Mouse (Mus musculus) liver, adult (tissue): ENCODE data around the gene Dysf.

ENCODE experiments used
- GATA4 ChIP-seq: IDR thresholded peaks from 2 replicates; pipeline ENCODE4 v1.6.1; 2014; ENCODE audit warnings: mild to moderate bottlenecking, low read length; ENCODE audit not compliant: insufficient replicate concordance

Gene Dysf

DNA sequence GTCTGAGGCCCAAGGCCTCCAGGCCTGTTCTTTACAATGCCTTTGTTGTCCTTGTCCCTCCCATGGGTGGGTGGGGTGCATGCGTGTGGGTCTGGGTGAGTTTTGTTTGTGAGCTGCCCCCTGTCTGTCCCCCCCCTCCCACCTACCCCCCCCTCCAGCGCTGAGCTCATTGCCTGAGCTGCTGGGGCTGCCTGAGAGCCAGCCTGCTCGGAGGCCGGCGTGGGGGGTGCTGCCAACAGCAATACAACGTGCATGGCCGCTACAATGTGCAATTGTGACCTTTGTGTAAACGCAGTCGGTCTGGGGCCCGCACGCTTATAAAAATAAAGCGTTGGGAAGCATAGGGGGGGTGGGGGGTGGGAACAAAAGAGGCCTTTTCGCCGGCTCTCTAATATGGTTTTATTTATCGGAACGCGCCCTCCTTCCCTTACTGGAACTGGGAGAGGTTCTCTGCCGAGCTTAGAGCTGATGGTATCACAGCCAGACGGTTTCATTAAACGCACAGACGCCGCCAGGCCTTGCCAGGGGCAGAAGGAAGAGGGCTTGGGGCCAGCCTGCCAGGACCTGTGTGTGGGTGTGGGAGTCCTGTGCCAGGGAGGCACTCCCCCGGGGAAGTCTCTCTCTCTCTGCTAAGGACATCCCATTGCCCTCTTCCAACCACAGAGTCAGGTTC is 126.5 kb downstream of the Dysf start:
- TF ChIP-seq GATA4, result no peak

- TF ChIP-seq GATA4, result no peak
Measured at GRCm38 (mm10) chr6:84135709-84136108, 127.3 kb downstream of the Dysf start.

DNA sequence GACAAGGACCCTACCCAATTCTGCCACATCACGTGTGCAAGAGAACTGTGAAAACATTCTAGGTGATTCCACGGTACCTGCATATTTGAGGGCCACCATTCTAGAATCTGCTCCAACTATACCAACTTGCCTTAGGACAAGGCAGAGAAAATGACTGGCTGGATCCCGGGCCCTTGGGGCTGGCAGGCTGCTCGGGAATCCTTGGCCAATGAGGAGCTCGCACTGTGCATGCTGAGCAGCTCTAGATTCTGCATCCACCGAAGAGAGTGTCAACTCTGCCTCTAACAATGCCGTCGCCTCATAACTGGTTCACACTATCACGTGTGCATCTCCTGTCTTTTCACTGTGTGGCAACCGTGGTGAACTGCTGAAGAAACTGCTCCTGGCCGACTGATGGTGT is 128.0 kb downstream of the Dysf start:
- TF ChIP-seq GATA4, result no peak

GRCm38 (mm10) chr6:84139932-84140331 is 131.5 kb downstream of the Dysf start:
- peak; percentile 16; the same call in 1 of the 2 replicates for TF ChIP-seq GATA4

GRCm38 (mm10) chr6:84142481-84142880 is 134.1 kb downstream of the Dysf start:
- no peak for TF ChIP-seq GATA4

DNA sequence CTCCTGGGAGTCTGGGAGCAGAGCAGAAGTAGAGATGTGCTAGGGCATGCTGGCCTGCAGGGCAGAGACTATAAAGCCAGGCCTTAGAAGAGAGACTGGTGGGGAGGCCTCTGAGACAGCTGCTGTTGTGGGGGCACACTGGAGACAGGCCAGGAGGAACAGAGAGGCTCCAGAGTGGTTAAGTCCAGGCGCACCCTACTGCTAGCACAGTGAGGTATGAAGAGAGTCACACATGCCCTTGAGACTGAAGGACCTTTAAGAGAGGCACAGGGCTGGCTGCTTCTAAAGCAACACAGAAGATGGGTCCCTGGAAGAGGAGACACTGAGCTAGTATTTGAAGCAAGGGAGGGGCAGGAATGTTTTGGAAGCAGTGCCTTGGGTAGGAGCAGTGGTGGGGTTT is 134.9 kb downstream of the Dysf start:
- TF ChIP-seq GATA4, result no peak

GRCm38 (mm10) chr6:84144393-84144792 is 136.0 kb downstream of the Dysf start:
- TF ChIP-seq GATA4, result no peak

DNA sequence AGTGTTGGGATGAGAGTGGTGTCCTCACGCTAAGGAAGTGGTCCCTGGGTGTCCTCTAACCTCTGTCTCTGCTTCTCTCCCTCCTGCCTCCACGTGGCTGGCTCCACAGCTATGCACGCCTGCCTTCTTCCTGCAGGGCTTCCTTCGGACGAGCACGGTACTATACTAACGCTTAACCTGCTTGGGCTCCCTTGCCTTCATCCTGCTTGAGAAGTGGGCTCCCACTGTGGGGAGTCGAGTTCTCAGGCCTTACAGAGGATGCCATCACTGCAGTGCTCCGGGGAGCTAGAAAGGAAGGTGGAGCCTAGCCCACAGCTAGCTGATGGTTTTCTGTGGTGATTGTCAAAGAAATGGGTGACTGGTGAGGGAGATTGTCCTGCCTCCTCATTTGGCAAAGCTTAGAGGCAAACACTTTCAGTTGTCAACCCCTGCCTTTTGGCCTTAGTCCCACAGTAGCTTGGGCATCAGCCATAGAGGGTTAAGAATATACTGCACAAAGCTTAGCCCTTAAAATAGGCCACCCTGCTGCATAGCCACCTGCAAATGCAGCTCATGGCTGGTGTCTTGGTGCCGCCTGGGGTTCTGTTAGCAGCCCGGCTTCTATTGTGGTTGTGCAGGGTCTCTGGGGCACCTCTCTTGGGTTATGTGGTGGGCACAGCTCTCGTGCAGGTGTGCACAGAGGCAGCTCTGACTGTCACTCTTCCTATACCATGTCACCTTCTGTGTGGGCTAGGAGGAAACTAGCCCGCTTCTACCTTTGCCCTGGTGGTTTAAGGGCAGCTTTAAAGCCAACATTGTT is 139.0 kb downstream of the Dysf start:
- TF ChIP-seq GATA4, result no peak

DNA sequence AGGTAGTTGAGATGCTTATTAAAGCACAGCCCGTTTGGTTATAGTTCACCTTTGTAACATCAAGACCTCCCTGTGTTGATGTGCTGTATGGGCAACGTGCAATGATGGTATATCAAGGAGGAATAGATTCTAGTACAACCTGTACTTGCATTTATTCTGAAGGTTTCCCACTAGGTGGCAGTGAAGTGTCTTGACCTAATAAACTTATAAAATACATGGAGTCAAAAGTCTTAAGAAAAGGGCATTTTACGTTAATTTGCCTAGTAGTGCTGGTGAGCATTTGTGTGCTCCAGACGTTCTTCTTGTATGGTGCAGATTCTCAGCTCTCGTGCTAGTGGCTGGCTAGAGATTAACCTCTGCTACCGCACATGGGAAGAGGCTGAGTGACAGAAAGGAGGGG is 140.1 kb downstream of the Dysf start:
- TF ChIP-seq GATA4, result no peak

DNA sequence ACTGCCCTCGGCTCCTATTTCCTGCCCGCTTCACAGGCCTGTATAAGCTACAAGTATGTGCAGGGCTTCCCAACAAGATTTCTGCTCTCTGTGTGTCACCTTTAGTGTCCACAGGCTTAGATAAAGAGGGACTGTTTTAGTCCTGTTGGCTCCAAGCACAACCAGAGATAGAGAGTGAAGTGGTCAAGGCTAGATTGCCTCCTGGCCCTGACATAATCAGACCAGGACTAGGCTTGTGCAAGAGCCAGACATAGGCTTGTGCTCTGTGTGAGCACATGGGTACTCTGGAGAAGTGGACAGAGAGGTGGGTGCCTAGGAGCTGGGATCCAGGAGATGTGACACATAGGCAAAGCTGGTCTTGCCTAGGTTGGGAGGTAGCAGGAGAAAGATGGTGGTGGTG is 146.1 kb downstream of the Dysf start:
- TF ChIP-seq GATA4, result no peak

DNA sequence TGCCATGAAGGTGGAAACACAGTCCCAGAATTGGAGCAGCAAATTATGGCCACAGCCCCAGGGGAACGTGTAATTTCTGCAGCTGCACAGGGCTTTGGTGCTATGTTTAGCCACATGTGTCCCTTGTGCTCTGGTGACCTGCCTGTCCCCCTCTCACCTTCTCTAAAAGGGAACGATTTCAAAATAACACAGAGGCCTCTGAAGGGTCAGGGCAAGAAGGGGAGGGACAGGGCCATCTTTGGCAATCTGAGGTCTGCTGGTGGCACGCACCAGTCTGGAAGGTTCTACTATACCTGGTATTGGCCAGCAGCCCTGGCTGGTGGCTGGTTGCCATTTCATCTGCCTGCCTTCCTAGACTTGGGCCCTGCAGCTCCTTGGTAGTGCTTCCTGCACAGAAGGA is 147.4 kb downstream of the Dysf start:
- no peak for TF ChIP-seq GATA4

DNA sequence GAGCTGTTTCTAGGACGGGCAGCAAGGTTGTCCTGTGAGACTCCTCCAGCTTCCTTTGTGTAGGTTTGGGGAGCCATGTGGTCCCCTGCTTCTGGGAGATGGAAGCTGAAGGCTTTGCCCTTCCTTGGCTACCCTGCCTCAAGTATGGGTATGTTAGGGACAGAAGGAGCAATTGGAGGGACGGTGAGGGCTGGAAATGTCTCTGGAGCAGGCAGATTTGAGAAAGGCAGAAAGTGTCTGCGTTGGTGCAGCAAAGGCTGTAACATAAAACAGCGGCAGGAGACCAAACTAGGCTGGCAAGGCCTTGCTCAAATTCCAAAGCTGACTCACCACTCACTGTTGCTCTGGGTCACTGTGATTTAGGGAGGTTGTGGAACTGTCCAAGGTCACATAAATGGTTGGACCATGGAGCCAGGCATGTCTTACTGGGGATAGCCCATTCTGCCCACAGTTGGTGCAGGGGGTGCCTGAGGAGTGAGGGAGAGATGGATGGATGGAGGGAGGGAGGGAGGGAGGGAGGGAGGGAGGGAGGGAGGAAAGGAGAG is 148.2 kb downstream of the Dysf start:
- TF ChIP-seq GATA4, result no peak

DNA sequence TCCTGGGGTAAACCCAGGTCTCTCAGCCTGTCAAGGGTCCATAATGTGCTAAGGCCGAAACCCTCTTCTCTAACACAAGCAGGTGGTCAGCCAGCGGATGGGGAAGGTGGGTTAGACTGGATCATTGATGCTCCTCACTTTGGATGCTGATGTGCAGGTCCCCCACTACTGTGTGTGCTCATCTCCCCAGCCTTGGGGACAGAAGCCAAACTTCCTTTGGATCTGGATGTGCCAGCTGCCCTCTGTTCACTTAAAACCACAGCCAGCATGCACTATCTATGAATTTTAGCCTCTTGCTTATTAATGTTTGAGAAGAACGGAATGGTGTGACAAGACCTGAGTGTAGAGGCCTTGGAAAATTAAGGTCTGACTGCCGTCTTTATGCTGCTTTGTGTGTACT is 150.7 kb downstream of the Dysf start:
- TF ChIP-seq GATA4, result no peak

DNA sequence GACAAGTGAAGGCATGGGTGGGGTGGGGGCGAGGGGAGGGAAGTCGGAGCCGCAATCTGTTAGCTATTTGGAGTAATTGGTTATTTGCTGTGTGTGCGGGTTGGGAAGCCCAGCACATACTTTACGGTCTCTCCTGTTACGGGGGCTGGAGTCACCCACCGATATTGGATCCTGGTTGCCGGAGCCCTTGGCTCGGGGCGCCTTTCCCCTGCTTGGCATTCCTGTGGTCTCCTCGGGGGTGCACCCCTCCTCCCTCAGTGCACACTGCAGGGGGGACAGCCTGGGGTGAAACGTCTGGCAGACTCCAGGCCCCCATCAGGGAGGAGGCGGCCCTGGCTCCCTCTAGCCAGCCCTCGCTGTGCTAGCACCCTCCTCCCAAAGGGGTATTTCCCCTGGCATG is 159.2 kb downstream of the Dysf start:
- no peak for TF ChIP-seq GATA4

GRCm38 (mm10) chr6:84168571-84168970 is 160.2 kb downstream of the Dysf start:
- TF ChIP-seq GATA4, result no peak

- TF ChIP-seq GATA4, result no peak
Measured at GRCm38 (mm10) chr6:84173626-84174025, 165.2 kb downstream of the Dysf start.
